Mouse (Mus musculus): ENCODE data around the gene Men1. TPM values are rescaled to one million over a fixed set of nuclear protein-coding genes. Genes with fewer than 3 reads are reported as not detected.

The Men1 gene
- polyA plus RNA-seq, 1 experiment from 2014 or later = 70.2 TPM

GRCm38 (mm10) chr19:6376643-6377042 is 41.9 kb downstream of the Men1 start:
- Histone ChIP-seq H3K27ac (no peak overlapping the region), H3K36me3 (peaks cover 52% of the 10 kb centered on the region), H3K27me3 (replicated peaks) (no peaks in the 10 kb centered on the region), H3K9ac (no peak overlapping the region), H3K9me3 (no peaks in the 10 kb centered on the region), H3K4me1 (no peaks in the 10 kb centered on the region), H3K4me2 (no peak overlapping the region), H3K4me3 (replicated peaks) (no peak overlapping the region)
- 73% methylated on average over 2 of the region's 2 CpGs for WGBS
- no peak for ATAC-seq (ENCODE audit: insufficient read depth, low FRiP score, low read depth)

- H3K4me3 ChIP-seq (replicated peaks) = no peak overlapping the region
- no peak overlapping the region for H3K9ac ChIP-seq
- 75% methylated on average over 11 of the region's 11 CpGs for WGBS
- no peak overlapping the region for H3K4me2 ChIP-seq
- ATAC-seq (ENCODE audit: insufficient read depth, low FRiP score, low read depth) = no peak
- peaks cover 44% of the 10 kb centered on the region for H3K36me3 ChIP-seq
- no peaks in the 10 kb centered on the region for H3K4me1 ChIP-seq
- no peak overlapping the region for H3K27ac ChIP-seq
- no peaks in the 10 kb centered on the region for H3K9me3 ChIP-seq
- no peaks in the 10 kb centered on the region for H3K27me3 ChIP-seq (replicated peaks)
Measured at GRCm38 (mm10) chr19:6377327-6378040, 42.7 kb downstream of the Men1 start.

DNA sequence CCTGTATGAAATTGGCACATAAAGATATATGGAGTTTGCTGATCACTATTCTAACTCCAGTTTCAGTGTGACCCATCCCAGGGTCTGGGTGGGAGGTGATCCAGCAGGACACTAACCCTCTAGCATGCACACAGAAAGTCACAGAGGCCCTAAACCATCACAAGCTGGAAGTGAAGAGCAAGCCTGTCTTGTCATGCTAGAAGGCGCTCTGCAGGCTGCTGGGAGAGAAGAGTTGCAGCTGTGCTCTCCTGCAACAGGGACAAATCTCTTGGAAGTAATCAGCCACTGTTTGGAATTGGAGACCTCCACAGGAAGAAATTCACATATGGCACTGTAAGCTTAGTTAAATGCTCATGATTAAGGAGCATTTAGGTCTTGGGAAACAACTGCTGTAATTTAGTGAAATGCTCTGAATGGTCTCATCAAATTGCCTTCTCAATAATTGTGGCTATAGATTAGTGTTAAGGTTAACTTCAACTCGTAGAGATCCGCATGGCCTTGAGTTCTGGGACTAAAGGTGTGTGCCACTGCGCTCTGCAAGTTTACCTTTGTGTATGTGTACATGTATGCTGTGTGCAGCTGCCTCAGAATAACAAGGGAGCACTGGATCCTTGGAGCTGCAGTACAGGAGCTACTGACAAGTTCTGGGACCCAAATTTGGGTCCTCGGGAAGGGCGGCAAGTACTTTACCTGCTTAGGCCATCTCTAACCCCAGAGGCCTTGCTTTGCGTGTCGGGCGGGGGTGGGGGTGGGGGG is 45.8 kb downstream of the Men1 start:
- peaks cover 21% of the 10 kb centered on the region for H3K4me1 ChIP-seq
- no peak for ATAC-seq (ENCODE audit: insufficient read depth, low FRiP score, low read depth)
- H3K27ac ChIP-seq = peak overlapping the region; percentile 42; the same call in 1 of the 2 replicates
- no peaks in the 10 kb centered on the region for H3K27me3 ChIP-seq (replicated peaks)
- 89% methylated on average over 9 of the region's 9 CpGs for WGBS
- H3K36me3 ChIP-seq = peaks cover 18% of the 10 kb centered on the region
- no peak overlapping the region for H3K4me2 ChIP-seq
- H3K9me3 ChIP-seq = no peaks in the 10 kb centered on the region
- H3K4me3 ChIP-seq (replicated peaks) = no peak overlapping the region
- no peak overlapping the region for H3K9ac ChIP-seq

DNA sequence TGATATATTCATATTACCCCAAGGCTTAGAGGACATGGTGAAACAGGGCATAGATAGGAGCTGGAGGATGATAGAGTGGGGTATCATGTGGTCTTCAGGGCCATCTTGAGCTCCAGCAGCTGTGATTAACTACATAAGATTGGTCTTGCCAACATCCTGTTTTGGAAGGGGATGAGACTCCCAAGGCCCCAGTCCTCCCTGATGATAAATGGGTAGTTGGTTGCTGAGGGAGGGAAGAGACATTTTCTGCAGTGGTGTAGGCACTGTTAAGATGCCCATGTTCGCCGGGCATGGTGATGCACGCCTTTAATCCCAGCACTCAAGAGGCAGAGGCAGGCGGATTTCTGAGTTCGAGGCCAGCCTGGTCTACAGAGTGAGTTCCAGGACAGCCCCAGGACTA is 46.5 kb downstream of the Men1 start:
- ATAC-seq (ENCODE audit: insufficient read depth, low FRiP score, low read depth) = no peak
- H3K4me3 ChIP-seq (replicated peaks) = no peak overlapping the region
- WGBS = 93% methylated on average over 5 of the region's 5 CpGs

GRCm38 (mm10) chr19:6382323-6382924 is 47.6 kb downstream of the Men1 start:
- ATAC-seq (ENCODE audit: insufficient read depth, low FRiP score, low read depth) = 0 out of 2 replicates have a peak, but pooled peaks have one; percentile 11
- Histone ChIP-seq H3K4me3 (replicated peaks) (no peak overlapping the region), H3K9ac (no peak overlapping the region), H3K27me3 (replicated peaks) (no peaks in the 10 kb centered on the region), H3K4me2 (no peak overlapping the region), H3K36me3 (peaks cover 5% of the 10 kb centered on the region; the same call in 1 of the 2 replicates), H3K4me1 (peaks cover 24% of the 10 kb centered on the region), H3K9me3 (no peaks in the 10 kb centered on the region), H3K27ac (no peak overlapping the region; the same call in 1 of the 2 replicates)
- WGBS = 57% methylated on average over 4 of the region's 4 CpGs

More for the DNA sequence above, 46.5 kb downstream of the Men1 start:
- Histone ChIP-seq H3K9ac (no peak overlapping the region), H3K4me2 (no peak overlapping the region), H3K9me3 (no peaks in the 10 kb centered on the region), H3K27me3 (replicated peaks) (no peaks in the 10 kb centered on the region), H3K27ac (no peak overlapping the region), H3K4me1 (peaks cover 24% of the 10 kb centered on the region), H3K36me3 (peaks cover 12% of the 10 kb centered on the region)

DNA sequence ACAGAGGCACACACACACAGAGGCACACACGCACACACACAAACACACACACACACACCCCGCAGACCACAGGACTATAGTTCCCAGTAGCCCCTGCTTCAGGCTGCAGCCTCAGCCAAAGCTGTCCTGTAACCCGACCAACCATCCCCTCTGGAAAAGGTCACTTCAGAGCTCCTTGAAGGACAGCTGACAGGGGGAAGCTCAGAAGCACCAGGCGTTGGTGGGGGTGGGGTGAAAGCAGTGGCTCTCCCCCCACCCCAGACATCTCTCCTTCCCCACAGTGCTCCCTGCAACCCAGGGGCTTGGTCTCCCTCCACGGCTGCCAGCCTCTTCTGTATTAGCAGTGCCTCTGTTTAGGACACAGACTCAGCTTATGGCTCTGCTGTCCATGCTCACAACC is 48.7 kb downstream of the Men1 start:
- 52% methylated on average over 5 of the region's 5 CpGs for WGBS
- H3K4me2 ChIP-seq = no peak overlapping the region
- H3K9me3 ChIP-seq = no peaks in the 10 kb centered on the region
- ATAC-seq (ENCODE audit: insufficient read depth, low FRiP score, low read depth) = no peak
- H3K4me3 ChIP-seq (replicated peaks) = no peak overlapping the region
- H3K4me1 ChIP-seq = peaks cover 24% of the 10 kb centered on the region
- no peaks in the 10 kb centered on the region for H3K27me3 ChIP-seq (replicated peaks)
- H3K9ac ChIP-seq = no peak overlapping the region
- H3K36me3 ChIP-seq = no peaks in the 10 kb centered on the region
- no peak overlapping the region; the same call in 1 of the 2 replicates for H3K27ac ChIP-seq

- peak; percentile 55 for ATAC-seq (ENCODE audit: insufficient read depth, low FRiP score, low read depth)
- Histone ChIP-seq H3K27ac (no peak within 1 kb of the TSS; the same call in 1 of the 2 replicates), H3K9ac (no peak within 1 kb of the TSS), H3K4me2 (peak within 1 kb of the TSS; percentile 32), H3K4me1 (peaks cover 24% of the 10 kb centered on the region), H3K27me3 (replicated peaks) (no peaks in the 10 kb centered on the region), H3K9me3 (no peaks in the 10 kb centered on the region), H3K36me3 (no peaks in the 10 kb centered on the region), H3K4me3 (replicated peaks) (peak within 1 kb of the TSS; percentile 11; the same call in 1 of the 2 replicates)
- WGBS = 12% methylated on average over 7 of the region's 7 CpGs
Measured at GRCm38 (mm10) chr19:6384128-6384527, 49.3 kb downstream of the Men1 start, which contains the start of gene Pygm. Pygm (plus strand) TSS chr19:6384399.

- ATAC-seq (ENCODE audit: insufficient read depth, low FRiP score, low read depth) = no peak
- WGBS = 65% methylated on average over 11 of the region's 11 CpGs
- H3K4me2 ChIP-seq = peak overlapping the region; percentile 32; the same call in 1 of the 2 replicates
- peaks cover 30% of the 10 kb centered on the region for H3K4me1 ChIP-seq
- H3K36me3 ChIP-seq = no peaks in the 10 kb centered on the region
- H3K4me3 ChIP-seq (replicated peaks) = no peak overlapping the region; the same call in 1 of the 2 replicates
- no peaks in the 10 kb centered on the region for H3K27me3 ChIP-seq (replicated peaks)
- no peak overlapping the region for H3K9ac ChIP-seq
- H3K27ac ChIP-seq = no peak overlapping the region
- no peaks in the 10 kb centered on the region for H3K9me3 ChIP-seq
Measured at GRCm38 (mm10) chr19:6384954-6385353, 50.2 kb downstream of the Men1 start.

DNA sequence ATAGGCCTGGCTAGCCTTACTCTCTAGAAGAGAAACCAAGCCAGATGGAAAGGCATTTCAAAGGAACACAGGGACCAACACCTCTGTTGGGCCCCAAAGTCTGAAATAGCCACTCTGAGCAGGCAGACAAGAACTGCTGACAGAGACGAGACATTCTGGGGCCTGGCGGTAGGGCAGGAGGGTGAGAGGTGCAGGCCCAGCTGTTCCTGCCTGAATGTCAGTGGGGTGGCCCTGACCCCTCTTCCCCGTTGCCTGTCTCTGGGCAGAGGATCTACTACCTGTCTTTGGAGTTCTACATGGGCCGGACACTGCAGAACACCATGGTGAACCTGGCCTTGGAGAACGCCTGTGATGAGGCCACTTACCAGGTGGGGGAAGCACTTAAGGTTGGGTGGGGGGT is 50.6 kb downstream of the Men1 start:
- 71% methylated on average over 5 of the region's 5 CpGs for WGBS
- Histone ChIP-seq H3K4me1 (peaks cover 30% of the 10 kb centered on the region), H3K36me3 (no peaks in the 10 kb centered on the region), H3K9me3 (no peaks in the 10 kb centered on the region), H3K9ac (no peak overlapping the region), H3K4me2 (no peak overlapping the region), H3K4me3 (replicated peaks) (no peak overlapping the region), H3K27me3 (replicated peaks) (no peaks in the 10 kb centered on the region), H3K27ac (no peak overlapping the region)
- ATAC-seq (ENCODE audit: insufficient read depth, low FRiP score, low read depth) = no peak

DNA sequence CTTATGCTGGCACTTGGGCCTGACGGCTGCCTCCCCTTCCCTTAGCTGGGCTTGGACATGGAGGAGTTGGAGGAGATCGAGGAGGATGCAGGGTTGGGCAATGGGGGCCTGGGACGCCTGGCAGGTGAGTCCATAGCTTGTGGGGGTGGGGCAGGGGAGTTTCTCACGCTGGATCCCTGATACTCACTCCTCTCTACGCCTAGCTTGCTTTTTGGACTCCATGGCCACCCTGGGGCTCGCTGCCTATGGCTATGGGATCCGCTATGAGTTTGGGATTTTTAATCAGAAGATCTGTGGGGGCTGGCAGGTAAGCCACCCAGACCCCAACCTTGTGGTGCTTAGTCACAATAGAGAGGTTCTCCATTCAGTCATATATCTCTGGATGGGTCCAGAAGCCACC is 51.0 kb downstream of the Men1 start:
- Histone ChIP-seq H3K27ac (no peak overlapping the region), H3K36me3 (no peaks in the 10 kb centered on the region), H3K27me3 (replicated peaks) (no peaks in the 10 kb centered on the region), H3K9me3 (no peaks in the 10 kb centered on the region), H3K4me2 (no peak overlapping the region), H3K4me3 (replicated peaks) (no peak overlapping the region), H3K4me1 (peaks cover 30% of the 10 kb centered on the region), H3K9ac (no peak overlapping the region)
- no peak for ATAC-seq (ENCODE audit: insufficient read depth, low FRiP score, low read depth)
- 82% methylated on average over 7 of the region's 7 CpGs for WGBS

- Histone ChIP-seq H3K27ac (no peak overlapping the region), H3K4me2 (no peak overlapping the region), H3K4me1 (peaks cover 30% of the 10 kb centered on the region), H3K27me3 (replicated peaks) (no peaks in the 10 kb centered on the region), H3K9me3 (no peaks in the 10 kb centered on the region), H3K4me3 (replicated peaks) (no peak overlapping the region), H3K36me3 (no peaks in the 10 kb centered on the region), H3K9ac (no peak overlapping the region)
- WGBS = 68% methylated on average over 9 of the region's 9 CpGs
- no peak for ATAC-seq (ENCODE audit: insufficient read depth, low FRiP score, low read depth)
Measured at GRCm38 (mm10) chr19:6386234-6386633, 51.5 kb downstream of the Men1 start.

GRCm38 (mm10) chr19:6388006-6388405 is 53.2 kb downstream of the Men1 start:
- H3K27ac ChIP-seq = no peak overlapping the region
- no peak overlapping the region for H3K4me3 ChIP-seq (replicated peaks)
- no peaks in the 10 kb centered on the region for H3K27me3 ChIP-seq (replicated peaks)
- no peaks in the 10 kb centered on the region for H3K9me3 ChIP-seq
- peaks cover 30% of the 10 kb centered on the region for H3K4me1 ChIP-seq
- 78% methylated on average over 13 of the region's 13 CpGs for WGBS
- H3K36me3 ChIP-seq = no peaks in the 10 kb centered on the region
- no peak overlapping the region for H3K9ac ChIP-seq
- no peak for ATAC-seq (ENCODE audit: insufficient read depth, low FRiP score, low read depth)
- no peak overlapping the region for H3K4me2 ChIP-seq

Data from stomach, embryonic 15.5 days (tissue).